Mouse (Mus musculus): ENCODE measurements around the gene Lcn9. TPM values are rescaled to one million over a fixed set of nuclear protein-coding genes. Genes with fewer than 3 reads are reported as not detected.

The Lcn9 gene
- polyA plus RNA-seq, 1 experiment: not detected

DNA sequence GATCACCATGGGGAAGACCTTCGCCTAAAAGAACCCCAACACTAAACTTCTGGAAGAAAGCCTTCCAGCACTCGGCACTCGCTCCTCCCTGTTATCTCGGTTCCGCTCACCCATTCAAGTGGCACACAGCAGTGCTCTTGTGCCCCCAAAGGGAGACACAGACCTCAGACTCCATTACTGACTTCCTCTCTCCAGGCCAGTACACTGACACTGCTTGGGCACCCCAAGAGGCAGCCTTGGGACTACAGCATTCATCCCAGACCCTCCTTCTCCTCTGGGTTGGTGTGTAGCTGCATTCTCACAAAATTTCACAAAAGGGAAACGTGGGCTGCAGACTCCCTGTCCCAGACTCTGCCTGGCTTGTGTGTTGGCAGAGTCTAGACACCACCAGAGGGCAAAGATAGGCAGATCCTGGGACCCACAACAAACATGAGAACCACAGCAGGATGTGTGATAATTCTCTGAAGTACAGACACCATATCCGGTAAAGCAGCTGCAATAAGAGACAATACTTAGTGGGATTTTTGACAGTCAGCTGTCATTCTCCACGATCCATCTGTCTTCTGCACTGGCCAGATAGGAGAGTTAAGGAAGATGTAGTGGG lies 5.5 kb downstream of the Lcn9 start:
- no peak overlapping the region for H3K4me3 ChIP-seq
- H3ac ChIP-seq (ENCODE audit: control insufficient read depth, insufficient read length): no peak overlapping the region
- TF ChIP-seq POLR2A (IDR thresholded peaks at IDR 0.05; ENCODE audit: insufficient read length, low read depth) (no peak), POLR2AphosphoS2 (IDR thresholded peaks at IDR 0.05; ENCODE audit: insufficient read length, low read depth) (no peak), MAX (IDR thresholded peaks at IDR 0.05; ENCODE audit: low read depth) (no peak), CEBPB (IDR thresholded peaks at IDR 0.05; ENCODE audit: insufficient read depth, poor library complexity, severe bottlenecking) (no peak), REST (IDR thresholded peaks at IDR 0.05; ENCODE audit: insufficient read depth, insufficient read length) (no peak), TCF3 (IDR thresholded peaks at IDR 0.05; ENCODE audit: insufficient read length, low read depth) (no peak), MYOD1 (IDR thresholded peaks at IDR 0.05; ENCODE audit: control insufficient read depth in 1 of 3, insufficient read length in 2 of 3, low read depth in 2 of 3) (no peak), E2F4 (IDR thresholded peaks at IDR 0.05; ENCODE audit: insufficient read depth) (no peak), MYOG (IDR thresholded peaks at IDR 0.05; ENCODE audit: control insufficient read depth in 1 of 3, insufficient read depth in 1 of 3, insufficient read length in 2 of 3, low read depth in 2 of 3) (no peak), USF1 (IDR thresholded peaks at IDR 0.05; ENCODE audit: low read depth) (no peak), TCF12 (IDR thresholded peaks at IDR 0.05; ENCODE audit: insufficient read depth, poor library complexity, severe bottlenecking) (no peak), SRF (IDR thresholded peaks at IDR 0.05; ENCODE audit: control insufficient read depth, insufficient read length, low read depth) (no peak)
- no peaks in the 10 kb centered on the region for H3K79me2 ChIP-seq (ENCODE audit: control insufficient read depth, insufficient read depth)
- no peak overlapping the region for H3K4me2 ChIP-seq (ENCODE audit: low read depth)
- peaks cover 21% of the 10 kb centered on the region for H3K27me3 ChIP-seq (ENCODE audit: control insufficient read depth, insufficient read depth, insufficient read length)
- H3K36me3 ChIP-seq (ENCODE audit: control insufficient read depth, insufficient read depth): no peaks in the 10 kb centered on the region

DNA sequence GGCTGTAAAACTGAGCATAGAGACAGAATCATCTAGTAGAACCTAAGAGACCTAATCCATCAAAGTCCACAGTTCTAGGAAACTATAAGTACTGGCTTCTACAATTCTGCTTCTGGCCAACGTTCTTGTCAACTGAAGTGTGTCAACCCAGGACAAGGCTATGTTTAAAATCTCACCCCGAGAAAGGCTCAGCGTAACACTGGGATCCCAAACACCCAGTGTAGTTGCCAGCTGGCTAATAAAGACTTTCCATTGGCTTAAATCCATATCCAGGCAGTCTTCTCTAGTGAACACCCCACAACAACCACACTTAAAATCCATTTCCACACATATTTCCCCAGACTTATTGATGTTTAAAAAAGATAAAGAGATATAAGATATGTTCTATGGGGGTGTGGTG lies 7.8 kb downstream of the Lcn9 start:
- no peak overlapping the region for H3K4me3 ChIP-seq
- H3K27me3 ChIP-seq (ENCODE audit: control insufficient read depth, insufficient read depth, insufficient read length): peaks cover 8% of the 10 kb centered on the region
- no peak for TF ChIP-seq REST (IDR thresholded peaks at IDR 0.05; ENCODE audit: insufficient read depth, insufficient read length)
- no peak for TF ChIP-seq E2F4 (IDR thresholded peaks at IDR 0.05; ENCODE audit: insufficient read depth)
- TF ChIP-seq MYOD1 (IDR thresholded peaks at IDR 0.05; ENCODE audit: control insufficient read depth in 1 of 3, insufficient read length in 2 of 3, low read depth in 2 of 3): no peak
- TF ChIP-seq TCF3 (IDR thresholded peaks at IDR 0.05; ENCODE audit: insufficient read length, low read depth): no peak
- no peak for TF ChIP-seq CEBPB (IDR thresholded peaks at IDR 0.05; ENCODE audit: insufficient read depth, poor library complexity, severe bottlenecking)
- TF ChIP-seq POLR2AphosphoS2 (IDR thresholded peaks at IDR 0.05; ENCODE audit: insufficient read length, low read depth): no peak
- no peak for TF ChIP-seq USF1 (IDR thresholded peaks at IDR 0.05; ENCODE audit: low read depth)
- TF ChIP-seq MYOG (IDR thresholded peaks at IDR 0.05; ENCODE audit: control insufficient read depth in 1 of 3, insufficient read depth in 1 of 3, insufficient read length in 2 of 3, low read depth in 2 of 3): no peak
- TF ChIP-seq SRF (IDR thresholded peaks at IDR 0.05; ENCODE audit: control insufficient read depth, insufficient read length, low read depth): no peak
- no peak for TF ChIP-seq POLR2A (IDR thresholded peaks at IDR 0.05; ENCODE audit: insufficient read length, low read depth)
- TF ChIP-seq TCF12 (IDR thresholded peaks at IDR 0.05; ENCODE audit: insufficient read depth, poor library complexity, severe bottlenecking): no peak
- TF ChIP-seq MAX (IDR thresholded peaks at IDR 0.05; ENCODE audit: low read depth): no peak
- no peak overlapping the region for H3K4me2 ChIP-seq (ENCODE audit: low read depth)
- no peaks in the 10 kb centered on the region for H3K36me3 ChIP-seq (ENCODE audit: control insufficient read depth, insufficient read depth)
- no peak overlapping the region for H3ac ChIP-seq (ENCODE audit: control insufficient read depth, insufficient read length)
- no peaks in the 10 kb centered on the region for H3K79me2 ChIP-seq (ENCODE audit: control insufficient read depth, insufficient read depth)

DNA sequence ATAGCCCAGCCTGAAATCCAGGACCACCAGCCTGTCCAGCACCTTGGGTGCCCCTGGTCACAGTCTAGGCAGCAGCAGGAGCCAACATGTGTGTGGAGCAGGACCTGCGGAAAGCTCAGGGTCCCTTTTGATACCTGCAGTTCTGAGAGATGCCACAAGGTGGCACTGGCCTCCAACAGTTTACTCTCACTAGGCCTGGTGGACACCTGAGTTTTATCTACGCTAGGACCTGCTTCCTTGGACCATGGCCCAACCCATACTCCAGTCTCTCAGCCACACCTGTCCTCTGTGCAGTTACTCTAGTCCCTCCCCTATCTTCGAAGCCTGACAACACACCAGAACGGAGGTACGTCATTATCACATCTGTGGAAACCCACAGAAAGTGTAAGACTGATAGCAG lies 13.3 kb downstream of the Lcn9 start:
- H3K27me3 ChIP-seq (ENCODE audit: control insufficient read depth, insufficient read depth, insufficient read length): no peaks in the 10 kb centered on the region
- H3K79me2 ChIP-seq (ENCODE audit: control insufficient read depth, insufficient read depth): no peaks in the 10 kb centered on the region
- H3ac ChIP-seq (ENCODE audit: control insufficient read depth, insufficient read length): no peak overlapping the region

DNA sequence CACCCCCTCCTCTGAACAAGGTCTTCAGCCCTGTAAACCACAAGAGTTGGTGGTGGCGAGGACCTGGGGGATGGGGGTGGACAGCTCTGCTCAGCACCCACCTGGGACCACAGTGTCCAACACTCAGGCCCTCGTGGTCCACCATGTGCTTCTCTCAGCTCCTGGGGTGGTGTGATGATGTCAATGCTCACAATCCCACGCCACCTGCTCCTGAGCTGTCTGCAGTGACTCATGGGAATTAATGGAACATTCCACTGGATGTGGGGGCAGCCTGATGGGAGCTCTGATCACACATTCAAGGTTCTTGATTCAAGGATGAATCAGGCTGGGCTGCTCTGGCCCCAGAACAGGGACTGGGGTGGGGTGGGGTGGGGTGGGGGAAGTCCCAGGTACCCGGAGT lies 19.2 kb downstream of the Lcn9 start:
- no peak overlapping the region for H3K4me3 ChIP-seq
- H3K4me2 ChIP-seq (ENCODE audit: low read depth): no peak overlapping the region
- H3K36me3 ChIP-seq (ENCODE audit: control insufficient read depth, insufficient read depth): no peaks in the 10 kb centered on the region
- no peak for TF ChIP-seq POLR2AphosphoS2 (IDR thresholded peaks at IDR 0.05; ENCODE audit: insufficient read length, low read depth)
- peak in 2 of 3 experiments; percentile 51 to 59 for TF ChIP-seq MYOD1 (IDR thresholded peaks at IDR 0.05; ENCODE audit: control insufficient read depth in 1 of 3, insufficient read length in 2 of 3, low read depth in 2 of 3)
- H3K27me3 ChIP-seq (ENCODE audit: control insufficient read depth, insufficient read depth, insufficient read length): peaks cover 10% of the 10 kb centered on the region
- H3K79me2 ChIP-seq (ENCODE audit: control insufficient read depth, insufficient read depth): no peaks in the 10 kb centered on the region
- H3ac ChIP-seq (ENCODE audit: control insufficient read depth, insufficient read length): no peak overlapping the region

More for the DNA sequence above, 13.3 kb downstream of the Lcn9 start:
- Histone ChIP-seq H3K36me3 (ENCODE audit: control insufficient read depth, insufficient read depth) (no peaks in the 10 kb centered on the region), H3K4me3 (no peak overlapping the region), H3K4me2 (ENCODE audit: low read depth) (no peak overlapping the region)
- TF ChIP-seq TCF12 (IDR thresholded peaks at IDR 0.05; ENCODE audit: insufficient read depth, poor library complexity, severe bottlenecking) (no peak), MAX (IDR thresholded peaks at IDR 0.05; ENCODE audit: low read depth) (no peak), MYOD1 (IDR thresholded peaks at IDR 0.05; ENCODE audit: control insufficient read depth in 1 of 3, insufficient read length in 2 of 3, low read depth in 2 of 3) (no peak), USF1 (IDR thresholded peaks at IDR 0.05; ENCODE audit: low read depth) (no peak), E2F4 (IDR thresholded peaks at IDR 0.05; ENCODE audit: insufficient read depth) (no peak), MYOG (IDR thresholded peaks at IDR 0.05; ENCODE audit: control insufficient read depth in 1 of 3, insufficient read depth in 1 of 3, insufficient read length in 2 of 3, low read depth in 2 of 3) (no peak)

DNA sequence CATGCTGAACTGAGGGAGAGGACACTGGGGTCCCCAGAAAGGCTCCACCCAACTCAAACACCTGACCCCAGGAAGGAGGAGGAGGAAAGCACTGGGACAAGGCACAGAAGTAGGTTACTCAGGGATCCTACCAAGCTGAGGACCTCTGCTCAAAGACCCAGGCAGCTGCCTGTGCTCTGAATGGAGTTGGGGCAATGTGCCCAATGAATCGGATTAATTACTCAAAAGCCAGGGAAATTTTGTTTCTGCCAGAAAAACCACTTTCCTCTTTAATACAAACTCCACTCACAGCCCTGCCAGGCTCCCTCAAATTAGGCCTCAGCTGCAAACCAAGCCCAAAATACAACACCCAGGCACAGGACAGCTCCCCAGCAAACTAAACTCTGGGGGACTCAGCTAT lies 19.8 kb downstream of the Lcn9 start:
- no peak for TF ChIP-seq USF1 (IDR thresholded peaks at IDR 0.05; ENCODE audit: low read depth)
- TF ChIP-seq MAX (IDR thresholded peaks at IDR 0.05; ENCODE audit: low read depth): no peak
- TF ChIP-seq MYOG (IDR thresholded peaks at IDR 0.05; ENCODE audit: control insufficient read depth in 1 of 3, insufficient read depth in 1 of 3, insufficient read length in 2 of 3, low read depth in 2 of 3): no peak
- no peak for TF ChIP-seq TCF12 (IDR thresholded peaks at IDR 0.05; ENCODE audit: insufficient read depth, poor library complexity, severe bottlenecking)
- no peak for TF ChIP-seq POLR2A (IDR thresholded peaks at IDR 0.05; ENCODE audit: insufficient read length, low read depth)
- no peak for TF ChIP-seq REST (IDR thresholded peaks at IDR 0.05; ENCODE audit: insufficient read depth, insufficient read length)
- no peak for TF ChIP-seq POLR2AphosphoS2 (IDR thresholded peaks at IDR 0.05; ENCODE audit: insufficient read length, low read depth)
- no peak for TF ChIP-seq MYOD1 (IDR thresholded peaks at IDR 0.05; ENCODE audit: control insufficient read depth in 1 of 3, insufficient read length in 2 of 3, low read depth in 2 of 3)
- no peak for TF ChIP-seq TCF3 (IDR thresholded peaks at IDR 0.05; ENCODE audit: insufficient read length, low read depth)
- no peak for TF ChIP-seq E2F4 (IDR thresholded peaks at IDR 0.05; ENCODE audit: insufficient read depth)
- TF ChIP-seq SRF (IDR thresholded peaks at IDR 0.05; ENCODE audit: control insufficient read depth, insufficient read length, low read depth): no peak
- no peak for TF ChIP-seq CEBPB (IDR thresholded peaks at IDR 0.05; ENCODE audit: insufficient read depth, poor library complexity, severe bottlenecking)
- Histone ChIP-seq H3K36me3 (ENCODE audit: control insufficient read depth, insufficient read depth) (no peaks in the 10 kb centered on the region), H3K4me3 (no peak overlapping the region), H3K27me3 (ENCODE audit: control insufficient read depth, insufficient read depth, insufficient read length) (peaks cover 10% of the 10 kb centered on the region), H3K4me2 (ENCODE audit: low read depth) (no peak overlapping the region), H3ac (ENCODE audit: control insufficient read depth, insufficient read length) (no peak overlapping the region), H3K79me2 (ENCODE audit: control insufficient read depth, insufficient read depth) (no peaks in the 10 kb centered on the region)

Data from myocyte (in vitro differentiated cells).